Mouse (Mus musculus): ENCODE measurements around the gene Prkcd. TPM values are rescaled to one million over a fixed set of nuclear protein-coding genes. Genes with fewer than 3 reads are reported as not detected.

Gene Prkcd
- polyA plus RNA-seq, 1 experiment, result 86.0 TPM

DNA sequence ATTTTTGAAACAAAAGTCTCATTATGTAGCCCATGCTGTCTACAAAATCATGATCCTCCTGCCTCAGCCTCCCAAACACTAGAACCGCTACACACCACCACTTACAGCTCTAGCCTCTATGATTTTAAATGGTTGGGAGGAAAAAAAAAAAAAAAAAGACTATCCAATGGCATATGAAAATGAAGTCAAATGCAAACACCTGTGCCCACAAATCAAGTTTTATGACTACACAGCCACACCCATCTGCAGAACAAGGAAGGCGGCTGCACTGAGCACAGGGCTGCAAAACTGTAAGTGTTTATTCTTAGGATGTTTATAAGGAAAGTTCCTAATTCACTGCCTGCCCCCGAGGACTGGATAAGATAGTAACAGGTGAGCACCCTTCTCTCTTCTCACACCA is 29.6 kb downstream of the Prkcd start:
- no peak overlapping the region for H3K4me3 ChIP-seq (replicated peaks; ENCODE audit: insufficient read depth, low read depth, low read length)
- DNase-seq, result no peak
- 94% methylated on average over 3 of the region's 3 CpGs for WGBS
- H3K27me3 ChIP-seq (ENCODE audit: control insufficient read depth, insufficient read depth, low read length), result no peaks in the 10 kb centered on the region
- peaks cover 21% of the 10 kb centered on the region for H3K4me1 ChIP-seq (ENCODE audit: control insufficient read depth, insufficient read depth, low read length)
- no peak overlapping the region for H3K27ac ChIP-seq (ENCODE audit: insufficient read depth, low read length)
- TF ChIP-seq CTCF (IDR thresholded peaks at IDR 0.05; ENCODE audit: borderline replicate concordance, insufficient read depth, low read depth, low read length) (no peak), POLR2A (IDR thresholded peaks at IDR 0.05; ENCODE audit: borderline replicate concordance, insufficient read depth, low read length) (no peak)

DNA sequence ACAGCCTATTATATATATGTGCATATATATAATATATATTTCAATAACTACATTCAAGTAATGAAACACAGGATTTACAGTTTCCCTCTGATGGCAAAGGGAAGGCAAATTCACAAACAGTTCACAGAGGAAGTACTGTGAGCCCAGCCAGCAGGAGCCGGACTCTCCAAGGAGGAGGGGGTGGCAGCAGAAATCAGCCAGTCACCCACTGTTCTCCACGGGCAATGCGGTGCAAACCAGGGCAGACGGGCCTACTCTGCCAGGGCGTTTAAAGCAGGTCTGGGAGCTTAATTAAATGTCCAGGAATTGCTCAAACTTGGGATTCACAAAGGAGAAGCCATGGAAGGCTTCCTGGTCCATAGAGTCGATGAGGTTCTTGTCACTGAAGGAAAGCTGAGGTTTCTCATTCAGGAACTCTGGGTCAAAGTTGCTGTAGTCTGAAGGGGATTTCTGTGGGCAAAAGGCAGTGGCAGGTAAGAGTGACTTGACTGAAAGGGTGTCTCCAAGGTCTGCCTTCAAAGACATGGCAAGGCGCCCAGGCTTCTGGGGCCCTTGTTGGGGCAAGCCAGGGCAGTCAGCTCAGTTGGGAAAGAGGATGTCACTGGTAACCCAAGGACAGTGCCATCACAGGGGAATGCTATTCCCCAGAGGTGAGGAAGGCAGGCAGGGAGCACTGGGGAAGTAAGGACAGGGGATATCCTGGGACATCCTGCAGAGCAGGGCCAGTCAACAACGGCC is 30.3 kb downstream of the Prkcd start:
- Histone ChIP-seq H3K27me3 (ENCODE audit: control insufficient read depth, insufficient read depth, low read length) (no peaks in the 10 kb centered on the region), H3K4me1 (ENCODE audit: control insufficient read depth, insufficient read depth, low read length) (peaks cover 21% of the 10 kb centered on the region), H3K4me3 (replicated peaks; ENCODE audit: insufficient read depth, low read depth, low read length) (no peak overlapping the region), H3K27ac (ENCODE audit: insufficient read depth, low read length) (no peak overlapping the region)
- no peak for DNase-seq
- WGBS, result 74% methylated on average over 8 of the region's 8 CpGs
- TF ChIP-seq CTCF (IDR thresholded peaks at IDR 0.05; ENCODE audit: borderline replicate concordance, insufficient read depth, low read depth, low read length), result no peak
- TF ChIP-seq POLR2A (IDR thresholded peaks at IDR 0.05; ENCODE audit: borderline replicate concordance, insufficient read depth, low read length), result no peak

DNA sequence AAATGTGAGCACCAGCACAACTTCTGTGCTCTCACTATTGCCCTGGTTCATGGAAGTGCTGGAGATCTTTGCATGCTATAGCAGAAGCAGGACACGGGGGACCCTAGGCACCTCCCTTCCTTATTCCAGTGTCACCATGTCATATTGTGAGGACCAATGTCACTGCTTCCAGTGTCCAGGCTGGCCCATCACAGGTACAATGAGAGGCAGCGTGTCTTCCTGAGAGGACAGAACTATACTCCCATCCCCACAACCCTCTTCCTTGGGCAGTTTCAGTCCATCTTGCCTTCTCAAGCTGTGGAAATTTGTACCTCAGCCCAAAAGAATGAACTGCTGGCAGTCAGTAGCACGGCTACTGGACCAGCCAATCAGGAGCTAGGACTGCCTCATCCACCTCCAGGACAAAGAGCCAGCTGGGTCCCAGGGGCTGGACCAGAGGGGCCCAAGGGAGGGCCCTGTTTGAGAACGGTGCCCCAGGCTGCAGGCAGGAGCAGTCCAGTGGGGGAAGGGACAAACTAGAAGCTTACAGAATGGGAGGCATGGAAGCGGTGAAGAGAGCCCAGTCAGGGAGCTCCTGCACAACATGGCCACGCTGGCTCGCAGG is 31.8 kb downstream of the Prkcd start:
- H3K4me3 ChIP-seq (replicated peaks; ENCODE audit: insufficient read depth, low read depth, low read length), result no peak overlapping the region
- 61% methylated on average over 7 of the region's 7 CpGs for WGBS
- peak in 1 of 2 experiments; percentile 23 for DNase-seq
- H3K27ac ChIP-seq (ENCODE audit: insufficient read depth, low read length), result no peak overlapping the region
- no peaks in the 10 kb centered on the region for H3K27me3 ChIP-seq (ENCODE audit: control insufficient read depth, insufficient read depth, low read length)
- no peak for TF ChIP-seq POLR2A (IDR thresholded peaks at IDR 0.05; ENCODE audit: borderline replicate concordance, insufficient read depth, low read length)
- TF ChIP-seq CTCF (IDR thresholded peaks at IDR 0.05; ENCODE audit: borderline replicate concordance, insufficient read depth, low read depth, low read length), result no peak
- H3K4me1 ChIP-seq (ENCODE audit: control insufficient read depth, insufficient read depth, low read length), result peaks cover 21% of the 10 kb centered on the region

DNA sequence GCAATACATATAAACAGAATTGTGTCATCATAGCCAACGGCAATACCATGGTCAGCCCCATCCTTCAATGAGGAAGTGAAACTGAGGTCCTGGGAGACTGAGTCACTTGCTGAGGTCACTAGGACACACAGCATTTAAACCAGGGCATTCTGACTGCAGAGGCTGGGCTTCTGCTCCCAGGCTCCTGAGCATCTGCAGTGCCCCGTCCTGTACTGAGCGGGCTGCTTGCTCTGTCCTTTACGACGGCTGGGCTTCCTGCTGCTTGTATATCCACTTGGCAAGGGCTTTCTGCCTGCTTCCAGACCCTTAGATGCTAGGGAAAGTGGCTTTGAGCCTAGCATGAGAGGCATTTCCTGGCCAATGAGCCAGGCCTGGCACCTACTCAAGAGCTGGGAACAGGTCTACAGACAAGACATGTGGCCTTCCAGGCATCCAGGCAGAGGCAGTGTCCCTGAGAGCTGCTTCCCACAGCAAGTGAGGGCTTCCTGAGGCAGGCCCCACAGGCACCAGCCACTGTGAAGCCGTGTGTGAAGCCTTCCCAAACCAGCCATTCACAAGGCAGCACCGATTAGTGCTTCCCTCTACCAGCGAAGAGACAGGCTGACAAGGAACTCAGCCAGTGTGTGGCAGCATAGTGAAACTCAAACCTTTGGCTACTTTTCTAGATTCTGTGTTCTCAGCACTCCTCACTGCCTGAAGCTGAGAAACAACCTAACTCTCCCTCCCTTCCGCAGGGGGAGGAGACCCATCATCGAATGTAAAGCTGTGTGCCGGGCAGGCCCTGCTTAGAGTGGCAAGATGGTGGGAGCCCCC is 32.5 kb downstream of the Prkcd start:
- peak; percentile 63 to 73 for DNase-seq
- Histone ChIP-seq H3K4me1 (ENCODE audit: control insufficient read depth, insufficient read depth, low read length) (peaks cover 21% of the 10 kb centered on the region), H3K4me3 (replicated peaks; ENCODE audit: insufficient read depth, low read depth, low read length) (no peak overlapping the region), H3K27me3 (ENCODE audit: control insufficient read depth, insufficient read depth, low read length) (no peaks in the 10 kb centered on the region), H3K27ac (ENCODE audit: insufficient read depth, low read length) (no peak overlapping the region)
- WGBS, result 22% methylated on average over 11 of the region's 11 CpGs
- TF ChIP-seq CTCF (IDR thresholded peaks at IDR 0.05; ENCODE audit: borderline replicate concordance, insufficient read depth, low read depth, low read length) (peak; percentile 20; the same call in 1 of the 2 replicates), POLR2A (IDR thresholded peaks at IDR 0.05; ENCODE audit: borderline replicate concordance, insufficient read depth, low read length) (no peak)

DNA sequence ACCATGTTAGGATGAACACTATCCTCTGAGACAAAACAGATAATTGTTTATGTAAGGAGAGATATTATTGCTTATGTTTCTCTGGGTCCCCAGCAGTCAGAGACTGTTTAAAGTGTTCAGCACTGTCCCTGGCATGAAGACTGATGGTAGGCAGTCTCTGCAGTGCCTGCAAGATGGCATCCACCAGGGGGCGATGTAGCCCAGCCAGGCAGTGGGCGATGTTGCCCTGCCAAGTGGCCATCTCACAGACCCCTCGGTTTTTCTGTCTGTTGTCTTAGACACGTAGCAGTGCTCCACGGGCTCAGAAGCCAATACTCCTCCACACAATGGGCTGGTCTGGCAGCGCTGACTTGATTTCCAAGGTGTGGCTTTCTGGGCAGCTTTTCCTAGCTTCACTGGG is 34.6 kb downstream of the Prkcd start:
- DNase-seq, result peak; percentile 61 to 71
- no peak overlapping the region for H3K27ac ChIP-seq (ENCODE audit: insufficient read depth, low read length)
- H3K4me3 ChIP-seq (replicated peaks; ENCODE audit: insufficient read depth, low read depth, low read length), result no peak overlapping the region
- 14% methylated on average over 6 of the region's 6 CpGs for WGBS
- H3K27me3 ChIP-seq (ENCODE audit: control insufficient read depth, insufficient read depth, low read length), result no peaks in the 10 kb centered on the region
- no peak for TF ChIP-seq POLR2A (IDR thresholded peaks at IDR 0.05; ENCODE audit: borderline replicate concordance, insufficient read depth, low read length)
- peak; percentile 97 for TF ChIP-seq CTCF (IDR thresholded peaks at IDR 0.05; ENCODE audit: borderline replicate concordance, insufficient read depth, low read depth, low read length)
- H3K4me1 ChIP-seq (ENCODE audit: control insufficient read depth, insufficient read depth, low read length), result peaks cover 17% of the 10 kb centered on the region

DNA sequence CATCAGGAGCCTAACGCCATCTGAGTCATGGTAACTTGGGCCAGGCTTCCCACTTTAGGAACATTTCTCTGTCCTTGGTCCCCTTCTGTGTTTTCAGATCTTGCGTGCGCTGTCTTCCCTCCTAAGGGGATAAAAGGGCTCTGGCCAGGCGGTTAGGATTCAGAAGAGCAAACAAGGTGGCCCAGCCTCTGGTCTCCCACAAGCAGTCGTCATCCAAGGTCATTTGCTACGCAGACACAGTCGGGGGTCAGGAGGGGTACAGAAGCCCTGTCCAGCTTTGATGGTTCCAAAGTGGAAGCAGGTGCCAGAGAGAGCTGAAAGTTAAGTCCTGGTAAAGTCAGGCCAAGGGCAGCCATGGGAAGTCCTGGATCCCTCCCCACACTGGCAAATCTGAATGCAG is 35.1 kb downstream of the Prkcd start:
- no peak for TF ChIP-seq POLR2A (IDR thresholded peaks at IDR 0.05; ENCODE audit: borderline replicate concordance, insufficient read depth, low read length)
- TF ChIP-seq CTCF (IDR thresholded peaks at IDR 0.05; ENCODE audit: borderline replicate concordance, insufficient read depth, low read depth, low read length), result no peak
- no peak overlapping the region for H3K27ac ChIP-seq (ENCODE audit: insufficient read depth, low read length)
- no peak for DNase-seq
- no peaks in the 10 kb centered on the region for H3K27me3 ChIP-seq (ENCODE audit: control insufficient read depth, insufficient read depth, low read length)
- H3K4me1 ChIP-seq (ENCODE audit: control insufficient read depth, insufficient read depth, low read length), result peaks cover 17% of the 10 kb centered on the region
- 80% methylated on average over 7 of the region's 7 CpGs for WGBS
- H3K4me3 ChIP-seq (replicated peaks; ENCODE audit: insufficient read depth, low read depth, low read length), result no peak overlapping the region

DNA sequence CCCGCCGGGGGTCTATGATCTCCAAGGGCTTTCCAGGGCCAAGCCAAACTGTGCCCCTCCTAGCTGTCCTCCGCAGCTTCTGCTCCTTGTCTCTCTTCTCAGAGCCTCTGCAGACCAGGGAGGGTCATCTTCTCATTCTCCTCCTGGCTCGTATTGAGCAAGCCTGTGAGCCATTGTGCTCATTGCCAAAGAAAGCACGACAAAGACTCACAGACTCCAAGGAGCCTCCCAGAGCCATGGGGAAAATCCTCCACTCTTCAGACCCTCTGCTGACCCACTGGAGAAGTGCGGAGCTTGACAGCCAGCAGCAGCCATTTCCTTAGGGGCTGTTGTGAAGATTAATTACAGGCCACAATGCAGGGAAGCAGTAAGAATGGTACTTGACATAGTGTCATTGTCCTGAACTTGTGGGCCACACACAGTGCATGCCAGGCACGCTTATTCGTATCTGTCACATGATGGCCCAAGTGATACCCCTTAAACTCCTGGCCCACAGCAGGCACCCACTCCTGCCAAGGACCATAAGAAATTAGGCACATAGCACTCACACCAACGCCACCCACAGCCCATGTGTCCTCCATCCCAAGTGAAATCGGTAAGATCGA is 35.9 kb downstream of the Prkcd start:
- WGBS, result 78% methylated on average over 11 of the region's 11 CpGs
- DNase-seq, result no peak
- H3K27ac ChIP-seq (ENCODE audit: insufficient read depth, low read length), result no peak overlapping the region
- no peak overlapping the region for H3K4me3 ChIP-seq (replicated peaks; ENCODE audit: insufficient read depth, low read depth, low read length)
- no peak for TF ChIP-seq CTCF (IDR thresholded peaks at IDR 0.05; ENCODE audit: borderline replicate concordance, insufficient read depth, low read depth, low read length)
- peaks cover 17% of the 10 kb centered on the region for H3K4me1 ChIP-seq (ENCODE audit: control insufficient read depth, insufficient read depth, low read length)
- H3K27me3 ChIP-seq (ENCODE audit: control insufficient read depth, insufficient read depth, low read length), result no peaks in the 10 kb centered on the region
